Mouse (Mus musculus) lung, embryonic 14.5 days (tissue): ENCODE results near the gene Gapvd1. TPM values are rescaled to one million over a fixed set of nuclear protein-coding genes. Genes with fewer than 3 reads are reported as not detected.

Experiments used
- ATAC-seq: fragments of 200-750 bp; cut with Nextera tagmentation; 2 replicates; pipeline ENCODE4 v1.8.0; 2017; ENCODE audit warnings: mild to moderate bottlenecking, moderate TSS enrichment, moderate library complexity; ENCODE audit not compliant: insufficient read depth
- DNase-seq: peaks from one replicate; pipeline ENCODE4 v3.0.0-alpha.2; 2015
- H3K27ac ChIP-seq: fragments of 300-500 bp; sonication (generic); 2 replicates; pipeline ENCODE4 v1.5.1; 2014; ENCODE audit warnings: low read depth, mild to moderate bottlenecking, moderate library complexity
- H3K27me3 ChIP-seq: fragments of 300-500 bp; sonication (generic); 2 replicates; pipeline ENCODE4 v1.6.1; 2014; ENCODE audit warnings: low read length, control low read depth; ENCODE audit not compliant: insufficient read depth
- H3K36me3 ChIP-seq: fragments of 300-500 bp; sonication (generic); 2 replicates; pipeline ENCODE4 v1.6.1; 2014; ENCODE audit warnings: control low read depth; ENCODE audit not compliant: insufficient read depth
- H3K4me1 ChIP-seq: fragments of 300-500 bp; sonication (generic); 2 replicates; pipeline ENCODE4 v1.6.1; 2014; ENCODE audit warnings: antibody characterized with exemption, control low read depth; ENCODE audit not compliant: insufficient read depth
- H3K4me2 ChIP-seq: fragments of 300-500 bp; sonication (generic); 2 replicates; pipeline ENCODE4 v1.6.1; 2014; ENCODE audit warnings: mild to moderate bottlenecking
- H3K4me3 ChIP-seq: fragments of 300-500 bp; sonication (generic); 2 replicates; pipeline ENCODE4 v1.5.1; 2014; ENCODE audit warnings: low read depth, low read length
- H3K9ac ChIP-seq: fragments of 300-500 bp; sonication (generic); 2 replicates; pipeline ENCODE4 v1.6.1; 2014
- H3K9me3 ChIP-seq: fragments of 300-500 bp; sonication (generic); 2 replicates; pipeline ENCODE4 v1.6.1; 2016; ENCODE audit warnings: low read depth, low read length, control low read depth
- CTCF ChIP-seq: IDR thresholded peaks from 2 replicates; pipeline ENCODE4 v1.5.1; 2016; ENCODE audit warnings: antibody characterized with exemption, low read depth
- WGBS: fragments of 180-500 bp; shearing (Covaris S2); extraction: QIAGEN DNeasy Blood & Tissue Kit; methylation state at CpG from one replicate; pipeline ENCODE4 v1.1.7; 2014; 5-methylcytosine and 5-hydroxymethylcytosine counted together
- polyA plus RNA-seq: library from polyadenylated mRNA; unstranded; fragments of >200 nt; fragmentation: Nextera tagmentation; extraction: Ambion mirVana; gene quantifications from 2 replicates; pipeline ENCODE4 v1.2.1, GENCODE M21; 2014

Gene Gapvd1
- polyA plus RNA-seq, 1 experiment from 2014 or later = 84.4 TPM

DNA sequence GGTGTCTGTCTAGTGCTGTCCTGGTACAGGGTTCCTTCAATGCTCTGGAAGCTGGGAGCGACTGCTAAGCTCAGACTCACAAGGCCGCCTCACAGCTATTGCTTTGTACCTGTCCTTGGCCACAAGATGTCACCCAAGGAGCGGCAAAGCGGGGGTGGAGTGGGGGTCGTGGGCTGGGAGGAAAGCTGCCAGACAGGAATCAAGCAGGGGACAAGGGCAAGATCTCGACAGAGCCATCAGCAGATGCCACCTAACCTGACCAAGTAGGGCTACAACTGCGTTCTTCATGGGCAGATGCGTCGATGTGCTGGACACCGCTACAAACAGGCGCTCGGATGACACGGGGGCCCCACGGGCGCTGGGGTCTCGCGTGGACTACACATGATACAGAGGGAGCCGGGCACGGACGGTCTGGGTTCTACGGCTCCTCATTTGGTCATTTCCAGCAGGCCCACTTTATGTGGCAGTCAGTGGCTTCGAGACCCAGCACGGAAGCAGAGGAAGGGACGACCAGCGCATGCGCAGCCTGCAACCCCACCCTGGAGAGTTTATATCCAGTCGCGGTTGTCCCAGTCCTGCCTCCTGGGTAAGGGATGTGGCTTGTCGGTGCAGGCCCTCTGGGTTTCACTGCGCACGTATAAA is 83.5 kb downstream of the Gapvd1 start:
- H3K36me3 ChIP-seq = peaks cover 19% of the 10 kb centered on the region
- H3K9ac ChIP-seq = peak overlapping the region; percentile 60
- H3K4me3 ChIP-seq = peak overlapping the region; percentile 44
- peak; percentile 80 for TF ChIP-seq CTCF
- H3K4me1 ChIP-seq = peaks cover 3% of the 10 kb centered on the region; the same call in 1 of the 2 replicates
- no peak overlapping the region; the same call in 1 of the 2 replicates for H3K27ac ChIP-seq
- peak overlapping the region; percentile 75 for H3K4me2 ChIP-seq
- no peaks in the 10 kb centered on the region for H3K27me3 ChIP-seq
- H3K9me3 ChIP-seq = no peaks in the 10 kb centered on the region
- WGBS = 31% methylated on average over 31 of the region's 31 CpGs
- DNase-seq = peak; percentile 79
- peak; percentile 72 for ATAC-seq

DNA sequence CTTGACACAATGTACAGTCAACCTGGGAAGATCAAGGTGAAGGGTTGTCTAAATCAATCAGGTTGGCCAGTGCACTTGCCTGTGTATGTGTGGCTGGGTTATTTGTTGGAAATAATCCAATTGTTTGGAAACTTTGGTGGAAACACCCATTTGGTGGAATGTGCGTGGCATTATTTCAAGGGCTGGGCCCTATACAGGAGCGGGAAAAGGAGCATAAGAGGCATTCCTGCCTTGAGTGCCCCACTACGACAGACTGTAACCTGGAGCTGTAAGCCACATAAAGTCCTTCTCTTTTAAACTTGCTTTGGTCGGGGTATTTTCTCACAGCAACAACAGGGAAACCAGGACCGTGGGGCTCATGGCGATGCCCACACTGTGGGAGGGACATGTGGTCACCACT is 84.6 kb downstream of the Gapvd1 start:
- Histone ChIP-seq H3K9ac (no peak overlapping the region), H3K4me3 (no peak overlapping the region), H3K36me3 (peaks cover 10% of the 10 kb centered on the region), H3K27me3 (no peaks in the 10 kb centered on the region), H3K4me2 (no peak overlapping the region), H3K27ac (no peak overlapping the region), H3K4me1 (peaks cover 3% of the 10 kb centered on the region; the same call in 1 of the 2 replicates), H3K9me3 (no peaks in the 10 kb centered on the region)
- DNase-seq = no peak
- 72% methylated on average over 6 of the region's 6 CpGs for WGBS
- ATAC-seq = no peak
- TF ChIP-seq CTCF = no peak

DNA sequence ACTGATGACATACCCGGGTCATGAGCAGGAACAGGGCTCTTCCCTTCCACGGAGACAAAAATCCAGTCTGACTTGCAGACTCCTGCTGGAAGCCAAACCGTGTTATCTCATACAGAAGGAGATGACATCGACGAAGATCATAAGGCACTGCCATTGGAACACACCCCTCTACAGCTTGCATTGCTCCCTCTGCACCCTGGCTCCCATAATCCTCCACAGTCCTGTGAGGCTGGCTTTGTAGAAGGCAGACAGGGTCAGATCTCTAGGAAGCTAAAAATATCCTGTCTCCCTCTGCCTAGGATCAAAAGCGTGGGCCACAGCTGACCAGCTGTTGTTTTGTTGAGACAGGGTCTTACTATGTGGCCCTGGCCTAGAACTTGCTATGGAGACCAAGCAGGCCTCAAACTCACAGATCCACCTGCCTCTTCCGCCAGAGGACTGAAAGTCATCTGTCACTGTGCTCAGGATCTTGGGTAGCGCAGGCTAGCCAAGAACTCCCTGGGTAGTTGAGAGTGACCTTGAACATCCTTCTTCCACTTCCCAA is 85.8 kb downstream of the Gapvd1 start:
- Histone ChIP-seq H3K27me3 (no peaks in the 10 kb centered on the region), H3K4me2 (no peak overlapping the region), H3K27ac (no peak overlapping the region), H3K9me3 (no peaks in the 10 kb centered on the region), H3K36me3 (0 out of 2 replicates have a peak, but pooled peaks cover 2% of the 10 kb centered on the region), H3K9ac (no peak overlapping the region), H3K4me1 (peaks cover 3% of the 10 kb centered on the region; the same call in 1 of the 2 replicates), H3K4me3 (no peak overlapping the region)
- WGBS = 34% methylated on average over 8 of the region's 8 CpGs
- DNase-seq (peak; percentile 30), ATAC-seq (no peak)
- no peak for TF ChIP-seq CTCF

DNA sequence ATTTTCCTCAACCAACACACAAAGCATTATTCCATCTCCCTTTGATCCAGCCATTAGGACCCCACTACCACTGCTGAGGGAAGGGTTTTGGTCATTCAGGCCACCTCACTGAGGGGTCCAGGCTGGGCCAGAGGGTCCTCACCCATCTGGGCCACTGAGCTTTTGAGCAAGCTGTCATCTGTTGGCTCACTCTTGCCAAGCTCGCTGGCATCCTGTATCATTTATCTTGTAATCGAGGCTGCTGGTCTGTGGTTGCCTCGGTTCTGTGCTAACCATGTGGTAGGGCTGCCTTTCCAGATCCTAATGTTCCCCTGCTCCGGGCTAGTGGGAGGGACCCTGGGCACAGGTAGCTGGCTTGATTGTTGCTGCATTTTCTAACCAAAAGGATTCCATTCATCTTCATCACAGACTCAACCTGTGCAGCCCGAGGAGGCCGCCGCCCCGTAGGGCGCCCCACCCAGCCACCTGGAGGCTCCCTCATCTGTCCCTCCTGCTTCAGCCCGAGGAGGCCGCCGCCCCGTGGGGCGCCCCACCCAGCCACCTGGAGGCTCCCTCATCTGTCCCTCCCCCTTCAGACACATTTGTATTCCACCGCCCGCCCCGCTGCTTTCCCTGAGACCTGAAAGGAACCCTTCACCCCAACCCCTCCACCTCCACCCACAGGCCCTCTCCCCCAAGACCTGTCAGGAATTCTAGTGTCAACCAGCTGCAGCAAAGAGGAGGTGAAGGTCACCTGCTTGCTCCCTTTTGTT is 86.4 kb downstream of the Gapvd1 start:
- ATAC-seq = no peak
- H3K4me2 ChIP-seq = no peak overlapping the region
- no peak overlapping the region for H3K9ac ChIP-seq

DNA sequence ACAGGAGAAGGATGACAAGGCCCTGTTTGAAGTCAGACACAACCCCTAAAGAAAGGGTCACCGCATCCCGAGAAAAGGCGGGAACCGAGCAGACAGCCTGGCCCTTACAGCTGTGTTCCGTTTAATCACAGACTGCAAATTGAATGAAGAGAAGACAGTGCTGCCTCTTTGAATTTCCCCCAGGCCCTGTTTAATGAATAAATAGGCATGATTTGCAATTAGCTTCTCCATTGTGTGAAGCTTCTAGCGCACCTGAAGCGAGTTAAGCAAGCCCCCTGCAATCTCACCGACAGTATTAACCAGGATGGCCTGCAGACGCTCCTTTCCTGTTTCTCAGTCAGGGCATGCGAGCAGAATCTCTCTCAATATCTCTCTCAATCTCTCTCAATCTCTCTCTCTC is 87.2 kb downstream of the Gapvd1 start:
- no peaks in the 10 kb centered on the region for H3K36me3 ChIP-seq
- TF ChIP-seq CTCF = no peak
- H3K4me2 ChIP-seq = no peak overlapping the region
- H3K9ac ChIP-seq = no peak overlapping the region
- H3K4me1 ChIP-seq = peaks cover 3% of the 10 kb centered on the region; the same call in 1 of the 2 replicates
- DNase-seq (no peak), ATAC-seq (no peak)
- WGBS = 31% methylated on average over 10 of the region's 10 CpGs
- H3K4me3 ChIP-seq = no peak overlapping the region
- no peaks in the 10 kb centered on the region for H3K9me3 ChIP-seq
- no peak overlapping the region for H3K27ac ChIP-seq
- H3K27me3 ChIP-seq = no peaks in the 10 kb centered on the region

More for the DNA sequence above, 86.4 kb downstream of the Gapvd1 start:
- H3K36me3 ChIP-seq = 0 out of 2 replicates have a peak, but pooled peaks cover 2% of the 10 kb centered on the region
- WGBS = 27% methylated on average over 17 of the region's 17 CpGs
- no peaks in the 10 kb centered on the region for H3K9me3 ChIP-seq
- peaks cover 3% of the 10 kb centered on the region; the same call in 1 of the 2 replicates for H3K4me1 ChIP-seq
- no peaks in the 10 kb centered on the region for H3K27me3 ChIP-seq
- no peak for DNase-seq
- TF ChIP-seq CTCF = no peak
- no peak overlapping the region for H3K4me3 ChIP-seq
- H3K27ac ChIP-seq = no peak overlapping the region

- no peak for TF ChIP-seq CTCF
- no peaks in the 10 kb centered on the region for H3K36me3 ChIP-seq
- no peaks in the 10 kb centered on the region; the same call in 1 of the 2 replicates for H3K4me1 ChIP-seq
- WGBS = 64% methylated on average over 11 of the region's 11 CpGs
- ATAC-seq = no peak
- H3K4me2 ChIP-seq = no peak overlapping the region
- H3K27ac ChIP-seq = no peak overlapping the region
- DNase-seq = no peak
- no peak overlapping the region for H3K9ac ChIP-seq
- no peaks in the 10 kb centered on the region for H3K9me3 ChIP-seq
- no peak overlapping the region for H3K4me3 ChIP-seq
- H3K27me3 ChIP-seq = no peaks in the 10 kb centered on the region
Measured at GRCm38 (mm10) chr2:34647410-34647809, 107.6 kb downstream of the Gapvd1 start.

DNA sequence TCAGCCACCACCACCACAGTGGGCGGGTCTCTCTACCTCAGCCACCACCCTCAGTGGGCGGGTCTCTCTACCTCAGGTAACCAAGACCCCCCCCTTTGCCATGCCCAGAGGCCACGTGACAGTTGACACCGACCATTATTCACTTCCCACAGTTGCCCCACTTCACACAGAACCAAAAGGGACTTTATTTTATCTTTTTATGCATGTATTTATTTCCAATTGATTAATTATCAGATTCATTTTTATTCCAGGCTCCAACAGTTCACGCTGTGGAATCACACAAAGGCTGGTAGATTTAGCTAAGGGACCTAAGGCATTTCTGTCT is 108.5 kb downstream of the Gapvd1 start:
- TF ChIP-seq CTCF = no peak
- Histone ChIP-seq H3K27ac (no peak overlapping the region), H3K4me2 (peak overlapping the region; percentile 87), H3K36me3 (no peaks in the 10 kb centered on the region), H3K4me3 (peak overlapping the region; percentile 41), H3K9ac (no peak overlapping the region), H3K27me3 (no peaks in the 10 kb centered on the region), H3K9me3 (no peaks in the 10 kb centered on the region), H3K4me1 (no peaks in the 10 kb centered on the region; the same call in 1 of the 2 replicates)
- 9% methylated on average over 5 of the region's 5 CpGs for WGBS
- DNase-seq = no peak
- ATAC-seq = no peak
